Mouse (Mus musculus) forebrain, postnatal 0 days (tissue): ENCODE measurements at regions not wholly inside any gene's neighbourhood (a gene's known extent, or its start where the extent isn't known, plus 50 kb on each side); places are given as distances from the start of the nearest gene placed in this dataset.

ENCODE experiments used
- ATAC-seq: fragments of 200-750 bp; cut with Nextera tagmentation; 2 replicates; pipeline ENCODE4 v1.8.0; 2017; ENCODE audit warnings: mild to moderate bottlenecking, moderate library complexity
- DNase-seq: peaks from one replicate; pipeline ENCODE4 v3.0.0-alpha.2; 2015
- H3K27ac ChIP-seq: fragments of 300-500 bp; sonication (generic); 2 replicates; pipeline ENCODE4 v1.5.1; 2014; ENCODE audit warnings: low read depth, mild to moderate bottlenecking, antibody characterized with exemption, low read length, moderate library complexity, mixed read lengths
- H3K27me3 ChIP-seq: fragments of 300-500 bp; sonication (generic); 2 replicates; pipeline ENCODE4 v1.6.1; 2014; ENCODE audit warnings: mild to moderate bottlenecking, low read length, mixed read lengths; ENCODE audit not compliant: insufficient read depth
- H3K36me3 ChIP-seq: fragments of 300-500 bp; sonication (generic); 2 replicates; pipeline ENCODE4 v1.6.1; 2014; ENCODE audit warnings: mild to moderate bottlenecking, moderate library complexity; ENCODE audit not compliant: insufficient read depth
- H3K4me1 ChIP-seq: fragments of 300-500 bp; sonication (generic); 2 replicates; pipeline ENCODE4 v1.6.1; 2014; ENCODE audit warnings: antibody characterized with exemption; ENCODE audit not compliant: insufficient read depth
- H3K4me2 ChIP-seq: fragments of 300-500 bp; sonication (generic); 2 replicates; pipeline ENCODE4 v1.6.1; 2014; ENCODE audit warnings: low read depth, mild to moderate bottlenecking, moderate library complexity
- H3K4me3 ChIP-seq: fragments of 300-500 bp; sonication (generic); 2 replicates; pipeline ENCODE4 v1.5.1; 2014; ENCODE audit warnings: low read depth, low read length, mixed read lengths
- H3K9ac ChIP-seq: fragments of 300-500 bp; sonication (generic); 2 replicates; pipeline ENCODE4 v1.6.1; 2014; ENCODE audit warnings: mild to moderate bottlenecking
- H3K9me3 ChIP-seq: fragments of 300-500 bp; sonication (generic); 2 replicates; pipeline ENCODE4 v1.6.1; 2016; ENCODE audit warnings: low read length
- CTCF ChIP-seq: sonication (generic); IDR thresholded peaks from 2 replicates; pipeline ENCODE4 v1.5.1; 2016; ENCODE audit warnings: antibody characterized with exemption, control low read depth, low read depth
- WGBS: fragments of 180-500 bp; shearing (Covaris S2); extraction: QIAGEN DNeasy Blood & Tissue Kit; methylation state at CpG from one replicate; pipeline ENCODE4 v1.1.7; 2014; 5-methylcytosine and 5-hydroxymethylcytosine counted together

DNA sequence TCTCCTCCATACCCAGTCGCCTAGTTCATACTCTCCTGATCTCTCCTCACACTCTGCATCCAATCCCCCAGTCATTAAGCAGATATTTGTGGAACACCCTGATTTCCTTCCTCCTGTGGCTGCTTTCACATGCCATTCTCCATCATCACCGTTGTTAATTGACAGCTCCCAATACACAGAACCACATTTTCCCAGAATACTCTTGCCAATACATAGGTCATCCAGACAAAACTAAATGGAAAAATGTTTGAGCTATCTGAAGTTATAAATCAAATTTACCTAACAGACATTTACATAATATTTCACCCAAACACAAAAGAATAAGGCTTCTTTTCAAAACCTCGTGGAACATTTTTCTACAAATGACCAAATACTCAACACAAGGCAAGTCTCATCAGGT lies 992.7 kb downstream of the Slc22a22 start:
- H3K4me3 ChIP-seq, result no peak overlapping the region
- H3K36me3 ChIP-seq, result no peaks in the 10 kb centered on the region
- H3K27ac ChIP-seq, result no peak overlapping the region
- ATAC-seq (no peak), DNase-seq (no peak)
- no peaks in the 10 kb centered on the region for H3K4me1 ChIP-seq
- H3K4me2 ChIP-seq, result no peak overlapping the region
- 89% methylated on average over 3 of the region's 3 CpGs for WGBS
- no peak for TF ChIP-seq CTCF
- no peaks in the 10 kb centered on the region for H3K27me3 ChIP-seq
- no peaks in the 10 kb centered on the region for H3K9me3 ChIP-seq
- H3K9ac ChIP-seq, result no peak overlapping the region

DNA sequence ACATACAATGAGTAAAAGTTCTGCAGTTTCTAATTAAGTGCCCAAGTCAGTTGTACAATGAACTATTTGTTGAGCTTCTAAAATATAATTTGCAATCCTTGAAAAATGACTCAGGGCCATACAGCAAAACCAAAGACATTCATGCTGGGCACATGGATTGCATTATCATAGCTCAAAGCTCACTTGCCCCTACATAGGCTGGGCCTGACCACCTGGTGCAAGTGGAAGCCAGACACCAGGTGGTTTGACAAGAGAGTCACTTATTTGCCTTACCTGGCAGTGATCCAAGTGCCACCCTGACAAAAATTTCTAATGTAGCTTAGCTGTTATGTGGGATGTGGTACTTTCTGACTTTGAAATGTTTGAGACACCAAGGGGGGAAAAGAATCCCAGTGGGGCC lies 997.7 kb downstream of the Slc22a22 start:
- H3K4me2 ChIP-seq, result no peak overlapping the region
- no peak for ATAC-seq
- TF ChIP-seq CTCF, result no peak
- H3K9me3 ChIP-seq, result no peaks in the 10 kb centered on the region
- no peaks in the 10 kb centered on the region for H3K36me3 ChIP-seq
- DNase-seq, result no peak
- H3K27me3 ChIP-seq, result no peaks in the 10 kb centered on the region
- no peak overlapping the region for H3K4me3 ChIP-seq
- H3K27ac ChIP-seq, result no peak overlapping the region
- H3K4me1 ChIP-seq, result no peaks in the 10 kb centered on the region
- no peak overlapping the region for H3K9ac ChIP-seq

DNA sequence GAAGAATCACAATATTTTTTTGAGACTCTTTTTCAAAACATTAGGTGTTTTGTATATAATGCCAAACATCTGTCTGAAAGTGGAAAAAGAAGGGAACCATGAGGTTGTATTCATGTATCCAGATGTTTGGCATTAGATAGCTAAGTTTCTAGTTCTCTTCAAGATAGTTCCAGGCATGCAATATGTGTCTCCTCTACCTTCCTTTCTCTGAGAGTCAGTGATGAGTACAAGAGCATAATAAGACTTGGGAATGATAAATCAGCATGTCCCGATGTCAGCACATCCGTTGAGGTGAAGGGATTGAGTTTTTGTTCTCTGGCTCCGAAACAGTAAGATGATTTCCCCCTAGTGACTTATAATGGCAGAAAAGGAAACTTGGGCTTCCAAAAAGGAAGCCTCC lies 998.4 kb downstream of the Slc22a22 start:
- TF ChIP-seq CTCF, result no peak

DNA sequence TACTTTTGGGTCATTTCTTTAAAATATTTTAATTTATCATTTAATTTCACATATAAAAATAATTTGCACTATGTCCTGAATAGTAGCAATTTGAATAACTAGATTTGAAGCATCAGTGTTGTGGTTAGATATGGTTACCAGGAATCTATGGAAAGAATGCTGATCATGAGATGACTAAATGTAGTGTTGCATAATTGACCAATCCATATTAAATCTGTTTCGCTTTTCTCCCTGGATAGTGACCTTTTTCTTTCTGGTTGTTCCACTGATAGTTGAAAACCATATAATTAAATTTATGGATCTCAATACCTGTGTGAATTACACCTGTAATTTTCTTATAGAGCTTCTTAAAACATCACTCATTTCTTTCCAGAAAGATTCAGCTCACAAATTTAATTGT lies 1003.7 kb downstream of the Slc22a22 start:
- TF ChIP-seq CTCF, result no peak
- DNase-seq, result no peak

More for the DNA sequence above, 998.4 kb downstream of the Slc22a22 start:
- no peaks in the 10 kb centered on the region for H3K27me3 ChIP-seq
- DNase-seq, result no peak
- H3K36me3 ChIP-seq, result no peaks in the 10 kb centered on the region
- H3K4me3 ChIP-seq, result no peak overlapping the region
- no peak overlapping the region for H3K4me2 ChIP-seq
- H3K9me3 ChIP-seq, result no peaks in the 10 kb centered on the region
- no peak overlapping the region for H3K27ac ChIP-seq
- H3K4me1 ChIP-seq, result no peaks in the 10 kb centered on the region
- no peak overlapping the region for H3K9ac ChIP-seq
- no peak for ATAC-seq
- WGBS, result 83% methylated on average over 3 of the region's 3 CpGs

DNA sequence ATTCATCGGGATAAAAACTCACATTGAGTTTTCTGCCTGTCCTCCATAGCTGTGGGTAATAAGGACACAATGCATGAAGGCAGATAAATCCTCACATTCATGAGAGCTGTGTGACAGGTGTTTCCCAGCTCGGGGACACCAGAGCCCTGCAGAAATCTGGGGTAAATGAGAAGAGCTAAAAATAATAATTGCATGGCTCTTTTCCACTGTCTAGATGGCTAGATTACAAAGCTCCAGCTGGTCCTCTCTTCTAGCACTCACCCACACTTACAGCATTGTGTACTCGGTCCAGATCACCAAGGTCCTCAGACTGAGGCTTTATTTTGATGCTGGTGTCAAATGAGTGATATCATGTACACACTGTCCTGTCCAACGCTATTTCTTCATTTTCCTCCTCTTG lies 1025.5 kb downstream of the Slc22a22 start:
- H3K9ac ChIP-seq, result no peak overlapping the region
- H3K27ac ChIP-seq, result no peak overlapping the region
- 71% methylated on average over 4 of the region's 4 CpGs for WGBS
- H3K36me3 ChIP-seq, result no peaks in the 10 kb centered on the region
- H3K4me1 ChIP-seq, result no peaks in the 10 kb centered on the region
- H3K27me3 ChIP-seq, result no peaks in the 10 kb centered on the region
- no peak for TF ChIP-seq CTCF
- H3K9me3 ChIP-seq, result no peaks in the 10 kb centered on the region
- H3K4me2 ChIP-seq, result no peak overlapping the region
- no peak overlapping the region for H3K4me3 ChIP-seq
- ATAC-seq (no peak), DNase-seq (no peak)

More for the DNA sequence above, 1003.7 kb downstream of the Slc22a22 start:
- 94% methylated on average over 1 of the region's 1 CpGs for WGBS
- Histone ChIP-seq H3K27ac (no peak overlapping the region), H3K4me3 (no peak overlapping the region), H3K4me1 (no peaks in the 10 kb centered on the region), H3K27me3 (no peaks in the 10 kb centered on the region), H3K9me3 (no peaks in the 10 kb centered on the region), H3K36me3 (no peaks in the 10 kb centered on the region), H3K4me2 (no peak overlapping the region), H3K9ac (no peak overlapping the region)
- no peak for ATAC-seq

DNA sequence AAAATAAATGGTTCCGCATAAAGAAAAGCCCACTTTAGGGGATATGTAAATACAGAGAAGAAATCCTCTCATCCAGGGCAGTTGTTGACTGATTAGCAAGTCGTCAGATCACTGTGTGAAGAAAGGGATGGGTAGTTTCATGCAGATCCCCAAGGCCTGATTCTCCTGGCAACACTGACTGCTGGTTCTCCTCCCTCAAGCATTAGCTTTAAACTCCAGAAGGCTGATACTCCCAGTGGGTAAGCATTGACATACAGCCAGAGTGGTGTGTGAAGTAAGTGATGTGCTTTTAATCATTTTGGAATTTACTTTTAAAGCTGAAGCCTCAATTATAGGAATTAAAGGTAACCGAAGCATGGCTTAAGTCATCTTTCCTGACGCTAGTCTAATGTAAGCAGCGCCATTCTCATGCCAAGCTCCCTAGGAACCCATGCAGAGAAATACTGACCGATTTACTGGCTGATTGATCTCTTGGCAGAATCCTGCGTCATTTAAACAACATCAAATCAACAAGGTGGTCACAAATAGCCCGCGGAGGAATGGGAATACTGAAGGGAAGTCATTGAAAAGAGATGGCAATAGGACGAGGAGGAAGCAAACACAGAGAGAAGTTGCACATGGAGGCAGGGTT lies 1029.3 kb downstream of the Slc22a22 start:
- H3K27me3 ChIP-seq, result no peaks in the 10 kb centered on the region
- H3K36me3 ChIP-seq, result no peaks in the 10 kb centered on the region
- WGBS, result 61% methylated on average over 10 of the region's 10 CpGs
- no peak overlapping the region for H3K4me2 ChIP-seq
- no peak overlapping the region for H3K4me3 ChIP-seq
- DNase-seq, result no peak
- no peak for ATAC-seq
- no peaks in the 10 kb centered on the region for H3K4me1 ChIP-seq
- TF ChIP-seq CTCF, result no peak
- H3K9ac ChIP-seq, result no peak overlapping the region
- H3K9me3 ChIP-seq, result no peaks in the 10 kb centered on the region
- no peak overlapping the region for H3K27ac ChIP-seq

DNA sequence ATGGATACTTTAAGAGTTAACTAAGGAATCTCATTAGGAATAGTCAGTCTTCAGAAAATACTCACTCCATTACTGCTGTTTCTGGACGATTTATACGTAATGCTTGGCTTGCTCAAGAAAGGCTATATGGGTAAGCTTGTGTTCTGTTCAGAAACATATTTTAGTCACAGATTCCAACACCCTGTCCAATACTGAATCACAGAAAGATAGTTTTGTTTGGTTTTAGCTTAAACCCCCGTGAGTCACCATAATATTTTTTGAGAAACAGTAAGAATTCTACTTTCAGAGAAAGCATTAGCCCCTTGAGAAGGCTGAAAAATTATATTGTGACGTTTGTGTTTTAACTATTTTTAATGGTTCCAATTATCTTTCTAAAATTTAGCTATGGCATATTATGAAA lies 1037.3 kb downstream of the Slc22a22 start:
- Histone ChIP-seq H3K36me3 (no peaks in the 10 kb centered on the region), H3K4me2 (no peak overlapping the region), H3K4me3 (no peak overlapping the region), H3K9ac (no peak overlapping the region), H3K4me1 (no peaks in the 10 kb centered on the region), H3K27ac (no peak overlapping the region), H3K9me3 (no peaks in the 10 kb centered on the region), H3K27me3 (no peaks in the 10 kb centered on the region)
- no peak for TF ChIP-seq CTCF
- 89% methylated on average over 4 of the region's 4 CpGs for WGBS
- DNase-seq (no peak), ATAC-seq (no peak)
